Mouse (Mus musculus) ES-E14 (cell line): ENCODE measurements around the gene Gmeb1. TPM values are rescaled to one million over a fixed set of nuclear protein-coding genes. Genes with fewer than 3 reads are reported as not detected.

ENCODE experiments used
- DNase-seq: peaks from one replicate; pipeline ENCODE4 v3.0.0-alpha.2; 2013; ENCODE audit warnings: low read depth, low spot score
- H3K27ac ChIP-seq: 2 replicates; pipeline ENCODE4 v1.5.1; 2012; ENCODE audit warnings: low read depth, mild to moderate bottlenecking, low read length, moderate library complexity, mixed read lengths; ENCODE audit not compliant: poor library complexity, insufficient read depth, severe bottlenecking
- H3K36me3 ChIP-seq: 2 replicates; pipeline ENCODE4 v1.6.1; 2012; ENCODE audit warnings: mild to moderate bottlenecking, low read length, moderate library complexity, mixed read lengths; ENCODE audit not compliant: control insufficient read depth, poor library complexity, insufficient read depth, severe bottlenecking
- H3K4me1 ChIP-seq, 2 experiments: fragments of 150-350 bp in 1 of 2; sonication (generic) in 1 of 2; 2 replicates each; pipeline ENCODE4 v1.6.1; 2012; ENCODE audit warnings: low read length in 2 of 2, mild to moderate bottlenecking in 1 of 2, mixed read lengths in 1 of 2; ENCODE audit not compliant: control insufficient read depth in 2 of 2, insufficient read depth in 2 of 2, poor library complexity in 1 of 2
- H3K4me3 ChIP-seq, 2 experiments: fragments of 150-350 bp in 1 of 2; sonication (generic) in 1 of 2; 2 replicates each; pipeline ENCODE4 v1.5.1; 2012; ENCODE audit warnings: low read length in 2 of 2, low read depth in 1 of 2, mild to moderate bottlenecking in 1 of 2, mixed read lengths in 1 of 2; ENCODE audit not compliant: insufficient read depth in 1 of 2, poor library complexity in 1 of 2, severe bottlenecking in 1 of 2
- H3K9ac ChIP-seq: 2 replicates; pipeline ENCODE4 v1.6.1; 2012; ENCODE audit warnings: low read depth, mild to moderate bottlenecking, low read length, mixed read lengths; ENCODE audit not compliant: poor library complexity, insufficient read depth, severe bottlenecking
- H3K9me3 ChIP-seq: fragments of 150-350 bp; sonication (generic); 2 replicates; pipeline ENCODE4 v1.6.1; 2012; ENCODE audit warnings: low read depth, mild to moderate bottlenecking, low read length; ENCODE audit not compliant: control insufficient read depth, insufficient read depth
- CHD2 ChIP-seq: IDR thresholded peaks from 2 replicates; pipeline ENCODE4 v1.6.1; 2014; ENCODE audit warnings: mild to moderate bottlenecking, low read depth, low read length, inconsistent platforms
- HCFC1 ChIP-seq: IDR thresholded peaks from 2 replicates; pipeline ENCODE4 v1.6.1; 2012; ENCODE audit warnings: low read length, inconsistent platforms, borderline replicate concordance; ENCODE audit not compliant: insufficient read depth
- MAFK ChIP-seq: IDR thresholded peaks from 2 replicates; pipeline ENCODE4 v1.6.1; 2014; ENCODE audit warnings: mild to moderate bottlenecking, low read depth, low read length, inconsistent platforms; ENCODE audit not compliant: insufficient read depth
- ZC3H11A ChIP-seq: IDR thresholded peaks from 2 replicates; pipeline ENCODE4 v1.6.1; 2012; ENCODE audit warnings: low read depth, mild to moderate bottlenecking, inconsistent platforms, low read length, borderline replicate concordance
- ZNF384 ChIP-seq: IDR thresholded peaks from 2 replicates; pipeline ENCODE4 v1.6.1; 2012; ENCODE audit warnings: low read depth, low read length, inconsistent platforms
- in situ Hi-C, 2 experiments: fragments of 600-800 bp; cut with MboI; formaldehyde crosslinking; loops; one replicate each; pipeline ENCODE4 v1.15.1; 2025; ENCODE audit warnings: low sequenced_read_pairs in 2 of 2, inconsistent platforms in 1 of 2; ENCODE audit not compliant: unreplicated experiment in 2 of 2
- total RNA-seq: library from RNA; depleted of rRNA; stranded (reverse); fragments of 300-350 nt; gene quantifications from 2 replicates; pipeline ENCODE4 v1.2.3, GENCODE M21; 2012; rRNA removed

Gmeb1 gene
- total RNA-seq, 1 experiment, result 22.3 TPM

DNA sequence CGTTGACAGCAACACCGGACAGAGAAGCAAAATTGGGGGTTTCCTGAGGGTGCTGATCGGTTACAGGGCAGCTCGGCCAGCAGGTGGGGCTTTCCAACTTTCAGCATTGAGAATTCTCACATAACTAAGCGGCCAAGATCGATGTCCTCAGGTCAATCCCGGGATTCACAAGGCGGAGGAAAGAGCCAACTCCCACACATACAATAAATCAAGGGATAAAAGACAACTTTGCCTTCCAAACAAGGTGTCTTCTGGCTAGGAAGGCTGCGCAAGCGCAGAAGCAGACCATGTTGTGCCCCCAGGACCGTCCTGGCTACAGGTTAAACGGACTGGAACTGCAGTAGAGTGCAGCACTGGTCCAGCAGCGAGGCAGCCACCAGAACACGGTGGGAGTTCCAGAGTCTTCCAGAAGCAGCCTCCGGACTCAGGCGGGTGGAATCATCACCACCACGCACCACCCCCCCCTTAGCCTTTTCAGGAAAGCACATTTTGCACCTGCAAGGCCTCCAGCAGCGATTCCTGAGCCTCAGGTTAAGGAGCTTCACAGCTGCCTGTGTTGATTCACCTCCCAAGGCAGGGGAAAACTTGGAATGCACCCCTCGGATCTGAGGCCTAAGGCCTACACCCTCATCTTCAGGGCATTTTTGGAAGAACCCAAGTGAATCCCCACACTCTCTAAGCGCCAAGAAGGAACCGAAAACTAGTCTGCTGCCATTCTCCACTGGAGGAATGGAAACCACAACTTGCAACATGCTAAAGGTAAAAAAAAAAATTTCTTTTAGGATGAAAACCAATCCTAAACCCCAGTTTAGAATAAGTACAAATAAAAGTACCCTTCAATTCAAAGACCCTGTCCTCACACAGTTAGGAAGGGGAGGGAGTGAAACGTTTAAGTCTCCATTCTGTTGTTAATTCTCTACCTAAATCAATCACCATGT, 79.4 kb downstream of the Gmeb1 start:
- no peak for DNase-seq
- Histone ChIP-seq H3K36me3 (peaks cover 7% of the 10 kb centered on the region), H3K4me3 (no peak overlapping the region), H3K4me1 (peaks cover 1 to 7% of the 10 kb centered on the region in 2 experiments; a peak in 2 of 4 replicates), H3K9ac (peak overlapping the region; percentile 4), H3K27ac (peak overlapping the region; percentile 64), H3K9me3 (no peaks in the 10 kb centered on the region)
- in situ Hi-C loops, result no loop called here
- no peak for TF ChIP-seq MAFK
- TF ChIP-seq ZNF384, result no peak
- no peak for TF ChIP-seq HCFC1
- TF ChIP-seq ZC3H11A, result no peak
- TF ChIP-seq CHD2, result no peak

DNA sequence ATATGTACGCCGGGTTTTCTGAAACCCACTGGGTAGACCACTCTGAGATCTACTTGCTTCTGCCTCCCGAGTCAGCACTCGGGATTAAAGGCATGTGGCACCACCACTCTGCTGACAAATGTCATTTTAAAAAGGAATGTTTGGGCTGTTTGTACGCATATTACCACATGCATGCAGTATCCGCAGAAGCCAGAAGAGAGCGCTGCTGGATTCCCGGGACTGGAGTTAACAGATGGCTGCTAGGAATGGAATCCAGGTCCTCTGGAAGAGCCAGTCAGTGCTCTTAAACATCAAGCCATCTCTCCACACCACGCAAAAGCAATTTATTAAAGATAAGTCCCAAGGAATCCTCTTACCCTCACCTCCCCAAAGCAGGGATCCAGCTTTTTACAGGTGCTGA, 80.7 kb downstream of the Gmeb1 start:
- in situ Hi-C loops, result no loop called here
- TF ChIP-seq HCFC1 (no peak), MAFK (no peak), CHD2 (no peak), ZC3H11A (no peak), ZNF384 (no peak)
- Histone ChIP-seq H3K36me3 (peaks cover 6% of the 10 kb centered on the region), H3K9me3 (no peaks in the 10 kb centered on the region), H3K27ac (no peak overlapping the region), H3K4me3 (no peak overlapping the region), H3K9ac (no peak overlapping the region), H3K4me1 (peaks cover 1 to 7% of the 10 kb centered on the region in 2 experiments; a peak in 2 of 4 replicates)
- peak; percentile 56 for DNase-seq

DNA sequence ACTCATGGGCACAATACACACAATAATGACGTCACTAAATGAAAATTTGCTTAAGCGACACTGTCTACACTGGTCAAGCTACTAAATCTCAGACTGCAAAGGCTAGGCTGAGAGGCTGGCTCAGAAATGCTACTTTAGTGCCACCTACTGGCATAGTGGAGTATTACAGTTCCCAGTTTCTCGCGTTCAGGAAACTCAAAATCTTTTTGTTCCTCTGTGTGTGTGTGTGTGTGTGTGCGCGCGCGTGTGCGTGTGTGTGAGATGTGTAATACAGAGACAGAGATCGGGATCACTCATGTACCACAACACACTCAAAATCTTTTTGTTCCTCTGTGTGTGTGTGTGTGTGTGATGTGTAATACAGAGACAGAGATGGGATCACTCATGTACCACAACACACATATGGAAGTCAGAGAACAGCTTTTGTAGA, 82.8 kb downstream of the Gmeb1 start:
- Histone ChIP-seq H3K4me1 (peaks cover 1 to 5% of the 10 kb centered on the region in 2 experiments; a peak in 2 of 4 replicates), H3K27ac (no peak overlapping the region), H3K9ac (no peak overlapping the region), H3K9me3 (no peaks in the 10 kb centered on the region), H3K4me3 (no peak overlapping the region), H3K36me3 (no peaks in the 10 kb centered on the region)
- peak; percentile 76 for DNase-seq
- in situ Hi-C loops, result loop anchor here in 1 of 2 experiments (10.0 kb wide), 1 partner anchor 84 kb away; no protein-coding TSS in a partner anchor
- peak; percentile 55; the same call in 1 of the 2 replicates for TF ChIP-seq ZC3H11A
- TF ChIP-seq MAFK, result no peak
- TF ChIP-seq CHD2, result no peak
- no peak for TF ChIP-seq HCFC1
- TF ChIP-seq ZNF384, result no peak

GRCm38 (mm10) chr4:132176474-132176873, 84.9 kb downstream of the Gmeb1 start:
- in situ Hi-C loops, result loop anchor here in 1 of 2 experiments (10.0 kb wide), 1 partner anchor 82 kb away; no protein-coding TSS in a partner anchor
- no peak for TF ChIP-seq MAFK
- TF ChIP-seq CHD2, result no peak
- TF ChIP-seq ZNF384, result no peak
- TF ChIP-seq ZC3H11A, result no peak
- TF ChIP-seq HCFC1, result no peak

More at GRCm38 (mm10) chr4:132176474-132176873, 84.9 kb downstream of the Gmeb1 start:
- Histone ChIP-seq H3K27ac (no peak overlapping the region), H3K9ac (no peak overlapping the region), H3K9me3 (no peaks in the 10 kb centered on the region), H3K36me3 (no peaks in the 10 kb centered on the region), H3K4me1 (peaks cover 1 to 11% of the 10 kb centered on the region in 2 experiments; a peak in 2 of 4 replicates), H3K4me3 (no peak overlapping the region)
- no peak for DNase-seq

Other genes starting within 250 kb of the Gmeb1 start
- 0.11 TPM in 1 of 2 replicates, not detected in the other for gene Gm10300, start 186.9 kb downstream of the Gmeb1 start, total RNA-seq
- 16.3 and 19.5 TPM in 2 replicates for gene Epb41, start 186.3 kb downstream of the Gmeb1 start, total RNA-seq
- gene Oprd1, start 117.1 kb downstream of the Gmeb1 start, total RNA-seq, result 0.62 and 0.79 TPM in 2 replicates
- gene Ythdf2, start 49.3 kb downstream of the Gmeb1 start, total RNA-seq, result 56.1 and 67.7 TPM in 2 replicates
- 12.1 and 21.9 TPM in 2 replicates for gene Taf12, start 12.8 kb upstream of the Gmeb1 start, total RNA-seq
- 0.69 and 1.1 TPM in 2 replicates for gene Rab42, start 41.8 kb upstream of the Gmeb1 start, total RNA-seq
- 48.6 and 61.8 TPM in 2 replicates for gene Trnau1ap, start 67.9 kb upstream of the Gmeb1 start, total RNA-seq
- gene Rcc1, start 92.0 kb upstream of the Gmeb1 start, total RNA-seq, result 107 and 117 TPM in 2 replicates
- gene Phactr4, start 160.9 kb upstream of the Gmeb1 start, total RNA-seq, result 4.0 and 7.8 TPM in 2 replicates
- 29.7 and 32.8 TPM in 2 replicates for gene Med18, start 202.3 kb upstream of the Gmeb1 start, total RNA-seq
- gene Sesn2, start 248.9 kb upstream of the Gmeb1 start, total RNA-seq, result 75.8 and 96.1 TPM in 2 replicates